Mouse (Mus musculus): ENCODE results near the gene Specc1l. TPM values are rescaled to one million over a fixed set of nuclear protein-coding genes. Genes with fewer than 3 reads are reported as not detected.

Specc1l gene
- polyA plus RNA-seq, 1 experiment from 2014 or later = 47.3 TPM

DNA sequence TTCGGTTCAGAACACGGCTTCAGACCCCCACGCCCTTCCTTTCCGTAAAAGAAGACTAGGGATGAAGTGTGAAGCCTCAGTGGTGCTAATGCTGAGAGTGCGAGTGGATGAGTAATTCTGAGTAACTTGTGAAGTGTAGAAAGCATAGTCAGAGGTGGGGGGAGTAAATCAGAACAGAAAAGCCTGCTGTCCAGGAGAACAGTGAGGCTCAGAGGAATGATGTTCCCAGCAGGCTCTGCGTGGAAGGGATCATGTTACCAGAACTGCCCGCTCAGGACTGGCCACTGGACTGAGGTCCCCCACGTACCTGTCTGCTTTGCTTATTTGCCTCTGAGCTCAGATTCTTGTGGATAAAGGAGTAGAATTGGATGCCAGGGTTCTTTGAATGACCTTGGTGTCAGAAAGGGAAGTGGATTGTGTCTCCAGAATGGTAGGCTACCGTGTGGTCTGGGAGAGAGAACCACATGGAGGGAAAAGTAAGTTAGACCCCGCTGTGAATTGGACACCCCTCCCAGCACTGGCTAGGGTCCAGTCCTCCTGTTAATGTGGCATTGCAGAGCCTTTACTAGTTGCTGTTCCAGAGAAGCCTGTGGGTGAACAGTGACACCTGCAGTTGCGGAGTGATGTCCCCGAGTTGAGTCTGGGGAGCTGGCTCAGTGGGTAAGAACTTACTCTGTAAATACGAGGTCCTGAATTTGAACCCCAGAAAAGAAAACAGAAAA lies 40.6 kb downstream of the Specc1l start:
- Histone ChIP-seq H3K27ac (0 out of 2 replicates have a peak overlapping the region, but pooled peaks have one; percentile 11), H3K4me3 (no peak overlapping the region), H3K27me3 (no peaks in the 10 kb centered on the region), H3K9me3 (no peaks in the 10 kb centered on the region), H3K4me2 (no peak overlapping the region), H3K36me3 (peaks cover 23% of the 10 kb centered on the region), H3K9ac (no peak overlapping the region), H3K4me1 (peaks cover 6% of the 10 kb centered on the region; the same call in 1 of the 2 replicates)
- ATAC-seq (ENCODE audit: borderline replicate concordance, extremely low read depth, low FRiP score, low TSS enrichment) = no peak; the same call in 1 of the 2 replicates
- 56% methylated on average over 13 of the region's 13 CpGs for WGBS

DNA sequence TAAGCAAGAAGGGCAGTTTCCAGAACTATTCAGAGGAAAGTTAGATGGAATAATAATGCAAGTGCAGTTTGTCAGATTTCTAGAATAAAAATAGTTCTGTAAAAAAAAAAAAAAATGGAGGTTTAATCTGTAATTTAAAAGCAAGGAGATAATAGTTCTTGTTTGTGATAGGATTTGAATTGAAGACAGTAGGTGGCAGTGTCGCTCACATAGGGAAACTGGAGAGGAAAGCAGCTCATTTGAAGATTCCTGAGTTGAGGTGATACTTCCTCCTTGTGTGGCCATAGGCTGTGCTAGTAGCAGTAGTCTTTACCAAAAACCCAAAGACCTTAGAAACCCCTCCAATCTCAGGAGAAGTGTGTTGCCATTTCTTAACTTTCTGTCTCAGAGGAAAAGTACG lies 43.2 kb downstream of the Specc1l start:
- Histone ChIP-seq H3K27me3 (no peaks in the 10 kb centered on the region), H3K27ac (no peak overlapping the region), H3K9me3 (no peaks in the 10 kb centered on the region), H3K4me2 (no peak overlapping the region), H3K4me1 (peaks cover 12% of the 10 kb centered on the region; the same call in 1 of the 2 replicates), H3K36me3 (peaks cover 31% of the 10 kb centered on the region), H3K9ac (no peak overlapping the region), H3K4me3 (no peak overlapping the region)
- ATAC-seq (ENCODE audit: borderline replicate concordance, extremely low read depth, low FRiP score, low TSS enrichment) = no peak
- WGBS = 65% methylated on average over 2 of the region's 2 CpGs

DNA sequence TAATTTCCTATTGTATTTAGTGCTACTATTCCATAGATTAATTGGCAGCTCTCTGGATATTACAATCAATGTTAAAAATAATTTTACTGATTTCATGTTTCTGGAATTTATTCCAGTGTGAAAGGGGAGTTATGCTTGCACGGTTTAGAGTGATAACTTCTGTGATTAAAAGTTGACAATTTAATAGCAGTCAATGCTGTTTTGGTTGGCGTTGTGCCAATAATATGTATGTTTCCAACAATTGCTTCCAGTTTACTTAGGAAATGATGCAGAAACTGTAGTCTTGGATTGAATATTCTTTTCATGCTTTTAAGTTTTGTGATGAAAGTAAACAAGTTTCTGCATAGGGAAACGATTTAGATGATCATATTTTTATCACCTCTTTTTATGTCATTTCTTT lies 45.5 kb downstream of the Specc1l start:
- Histone ChIP-seq H3K27me3 (no peaks in the 10 kb centered on the region), H3K4me2 (no peak overlapping the region), H3K36me3 (peaks cover 46% of the 10 kb centered on the region), H3K9ac (no peak overlapping the region), H3K27ac (no peak overlapping the region), H3K4me1 (peaks cover 9% of the 10 kb centered on the region; the same call in 1 of the 2 replicates), H3K4me3 (no peak overlapping the region), H3K9me3 (no peaks in the 10 kb centered on the region)
- 40% methylated on average over 3 of the region's 3 CpGs for WGBS
- ATAC-seq (ENCODE audit: borderline replicate concordance, extremely low read depth, low FRiP score, low TSS enrichment) = no peak

- H3K9ac ChIP-seq = no peak overlapping the region
- H3K27ac ChIP-seq = no peak overlapping the region
- no peak overlapping the region for H3K4me2 ChIP-seq
- H3K4me3 ChIP-seq = no peak overlapping the region
- 0 out of 2 replicates have a peak, but pooled peaks cover 5% of the 10 kb centered on the region for H3K4me1 ChIP-seq
- H3K9me3 ChIP-seq = no peaks in the 10 kb centered on the region
- no peaks in the 10 kb centered on the region for H3K27me3 ChIP-seq
- ATAC-seq (ENCODE audit: borderline replicate concordance, extremely low read depth, low FRiP score, low TSS enrichment) = no peak
- 66% methylated on average over 5 of the region's 5 CpGs for WGBS
- H3K36me3 ChIP-seq = peaks cover 51% of the 10 kb centered on the region
Observed at GRCm38 (mm10) chr10:75258241-75258640, 46.4 kb downstream of the Specc1l start.

DNA sequence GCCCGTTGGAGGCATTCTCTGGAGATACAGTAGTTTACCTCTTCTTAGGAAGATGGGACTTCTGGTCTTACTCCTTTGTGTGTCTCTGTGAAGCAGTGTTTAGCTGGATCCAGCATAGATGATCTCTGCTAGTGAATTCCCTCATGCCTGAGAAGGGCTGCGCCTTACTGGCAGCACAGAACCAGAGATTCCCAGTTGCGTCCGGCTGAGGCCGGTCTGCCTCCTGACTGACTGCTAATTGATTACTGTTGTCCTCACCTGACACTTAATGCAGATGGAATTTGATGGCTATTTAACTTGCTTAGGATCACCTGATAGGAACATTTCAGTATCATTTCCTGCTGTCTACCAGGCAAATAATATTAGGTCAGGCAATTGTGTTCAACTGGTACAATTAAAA lies 49.4 kb downstream of the Specc1l start:
- Histone ChIP-seq H3K36me3 (peaks cover 76% of the 10 kb centered on the region), H3K4me3 (no peak overlapping the region), H3K9me3 (no peaks in the 10 kb centered on the region), H3K4me1 (0 out of 2 replicates have a peak, but pooled peaks cover 5% of the 10 kb centered on the region), H3K27ac (no peak overlapping the region), H3K9ac (no peak overlapping the region), H3K4me2 (no peak overlapping the region), H3K27me3 (no peaks in the 10 kb centered on the region)
- WGBS = 97% methylated on average over 5 of the region's 5 CpGs
- ATAC-seq (ENCODE audit: borderline replicate concordance, extremely low read depth, low FRiP score, low TSS enrichment) = no peak

- H3K4me1 ChIP-seq = no peaks in the 10 kb centered on the region
- H3K36me3 ChIP-seq = peaks cover 89% of the 10 kb centered on the region
- no peak overlapping the region for H3K27ac ChIP-seq
- no peak overlapping the region for H3K9ac ChIP-seq
- no peaks in the 10 kb centered on the region for H3K9me3 ChIP-seq
- H3K27me3 ChIP-seq = no peaks in the 10 kb centered on the region
- ATAC-seq (ENCODE audit: borderline replicate concordance, extremely low read depth, low FRiP score, low TSS enrichment) = no peak
- 70% methylated on average over 3 of the region's 3 CpGs for WGBS
- no peak overlapping the region for H3K4me3 ChIP-seq
- no peak overlapping the region for H3K4me2 ChIP-seq
Observed at GRCm38 (mm10) chr10:75264993-75265555, 53.2 kb downstream of the Specc1l start.

GRCm38 (mm10) chr10:75273020-75273419 lies 61.1 kb downstream of the Specc1l start:
- Histone ChIP-seq H3K4me2 (no peak overlapping the region), H3K9me3 (no peaks in the 10 kb centered on the region), H3K4me1 (no peaks in the 10 kb centered on the region), H3K9ac (no peak overlapping the region), H3K36me3 (peaks cover 62% of the 10 kb centered on the region), H3K27me3 (no peaks in the 10 kb centered on the region), H3K27ac (no peak overlapping the region), H3K4me3 (no peak overlapping the region)
- ATAC-seq (ENCODE audit: borderline replicate concordance, extremely low read depth, low FRiP score, low TSS enrichment) = no peak
- 71% methylated on average over 4 of the region's 4 CpGs for WGBS

GRCm38 (mm10) chr10:75276427-75277013 lies 64.6 kb downstream of the Specc1l start:
- Histone ChIP-seq H3K9ac (no peak overlapping the region), H3K4me3 (no peak overlapping the region), H3K27ac (no peak overlapping the region), H3K9me3 (no peaks in the 10 kb centered on the region), H3K4me1 (no peaks in the 10 kb centered on the region), H3K27me3 (no peaks in the 10 kb centered on the region), H3K4me2 (no peak overlapping the region), H3K36me3 (peaks cover 61% of the 10 kb centered on the region)
- WGBS = 85% methylated on average over 12 of the region's 12 CpGs
- ATAC-seq (ENCODE audit: borderline replicate concordance, extremely low read depth, low FRiP score, low TSS enrichment) = no peak

DNA sequence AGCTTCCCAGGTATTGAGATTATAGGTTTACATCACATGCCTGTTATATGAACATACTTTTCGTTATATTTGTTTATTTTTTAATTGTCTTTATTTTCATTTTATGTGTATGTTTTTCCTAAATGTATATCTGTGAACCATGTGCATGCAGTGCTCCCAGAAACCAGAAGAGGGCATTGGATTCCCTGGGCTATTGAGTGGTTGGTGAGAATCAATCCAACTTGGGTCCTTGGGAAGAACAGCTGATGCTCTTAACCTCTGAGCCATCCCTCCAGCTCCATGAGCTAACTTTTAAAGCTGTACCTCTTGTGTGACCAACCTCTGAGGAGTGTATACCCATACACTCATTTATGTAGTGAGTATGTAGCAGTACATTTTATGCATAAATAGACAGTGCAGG lies 65.6 kb downstream of the Specc1l start:
- no peak overlapping the region for H3K4me2 ChIP-seq
- H3K9me3 ChIP-seq = no peaks in the 10 kb centered on the region
- no peak overlapping the region for H3K4me3 ChIP-seq
- H3K36me3 ChIP-seq = peaks cover 61% of the 10 kb centered on the region
- H3K27ac ChIP-seq = no peak overlapping the region
- 68% methylated on average over 1 of the region's 1 CpGs for WGBS
- no peak for ATAC-seq (ENCODE audit: borderline replicate concordance, extremely low read depth, low FRiP score, low TSS enrichment)
- H3K4me1 ChIP-seq = no peaks in the 10 kb centered on the region
- H3K27me3 ChIP-seq = no peaks in the 10 kb centered on the region
- H3K9ac ChIP-seq = no peak overlapping the region

- H3K4me3 ChIP-seq = no peak overlapping the region
- H3K27me3 ChIP-seq = no peaks in the 10 kb centered on the region
- no peak for ATAC-seq (ENCODE audit: borderline replicate concordance, extremely low read depth, low FRiP score, low TSS enrichment)
- no peak overlapping the region for H3K9ac ChIP-seq
- H3K4me2 ChIP-seq = no peak overlapping the region
- no peak overlapping the region for H3K27ac ChIP-seq
- H3K4me1 ChIP-seq = no peaks in the 10 kb centered on the region
- H3K36me3 ChIP-seq = peaks cover 44% of the 10 kb centered on the region
- WGBS = 86% methylated on average over 5 of the region's 5 CpGs
- H3K9me3 ChIP-seq = no peaks in the 10 kb centered on the region
Observed at GRCm38 (mm10) chr10:75282648-75283047, 70.8 kb downstream of the Specc1l start.

DNA sequence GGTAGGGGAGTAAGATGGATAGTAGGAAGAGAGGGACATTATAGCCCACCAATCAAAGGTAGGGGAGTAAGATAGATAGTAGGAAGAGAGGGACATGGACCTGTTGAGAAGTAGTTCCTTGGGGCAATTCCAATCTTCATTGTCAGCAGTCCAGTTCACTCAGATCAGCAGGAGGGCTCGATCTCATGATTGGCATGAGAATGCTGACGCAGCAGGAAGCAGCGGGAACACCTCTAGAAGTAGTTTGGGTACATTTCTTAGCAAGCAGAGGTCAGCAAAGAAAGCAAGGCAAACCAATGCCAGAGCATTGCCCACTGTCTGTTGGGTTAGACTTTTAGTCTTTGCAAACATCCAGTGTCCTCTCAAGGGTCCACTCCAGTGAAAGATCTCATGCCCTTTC lies 71.9 kb downstream of the Specc1l start:
- Histone ChIP-seq H3K4me2 (no peak overlapping the region), H3K9me3 (no peaks in the 10 kb centered on the region), H3K36me3 (peaks cover 38% of the 10 kb centered on the region), H3K9ac (no peak overlapping the region), H3K27me3 (no peaks in the 10 kb centered on the region), H3K4me1 (no peaks in the 10 kb centered on the region), H3K4me3 (no peak overlapping the region), H3K27ac (no peak overlapping the region)
- 93% methylated on average over 3 of the region's 3 CpGs for WGBS
- ATAC-seq (ENCODE audit: borderline replicate concordance, extremely low read depth, low FRiP score, low TSS enrichment) = no peak

DNA sequence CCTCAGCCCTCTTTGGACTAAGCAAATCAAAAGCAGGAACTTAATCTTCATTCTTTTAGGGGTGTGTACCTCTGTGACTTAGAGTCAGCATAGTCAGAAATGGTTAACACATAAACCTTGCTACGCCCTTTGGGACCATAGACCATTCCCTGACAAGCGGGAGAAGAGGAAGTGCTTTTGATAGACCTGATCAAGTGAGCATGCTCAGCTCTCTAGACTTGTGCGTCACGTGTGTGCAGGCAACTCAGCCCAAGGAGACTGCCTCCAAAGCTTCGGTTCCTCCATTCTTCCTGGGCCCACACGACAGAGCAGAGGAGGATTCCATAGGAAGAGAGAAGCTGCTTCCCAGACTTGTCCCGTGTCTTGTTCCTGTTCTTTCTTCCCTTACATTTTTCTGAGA lies 76.7 kb downstream of the Specc1l start:
- no peak overlapping the region for H3K4me3 ChIP-seq
- H3K27ac ChIP-seq = no peak overlapping the region
- 77% methylated on average over 7 of the region's 7 CpGs for WGBS
- H3K4me2 ChIP-seq = no peak overlapping the region
- peaks cover 29% of the 10 kb centered on the region for H3K36me3 ChIP-seq
- H3K27me3 ChIP-seq = no peaks in the 10 kb centered on the region
- ATAC-seq (ENCODE audit: borderline replicate concordance, extremely low read depth, low FRiP score, low TSS enrichment) = no peak
- H3K4me1 ChIP-seq = no peaks in the 10 kb centered on the region
- H3K9me3 ChIP-seq = no peaks in the 10 kb centered on the region
- H3K9ac ChIP-seq = no peak overlapping the region
